Mouse (Mus musculus) c-Kit-negative CD71-positive TER-119-positive erythroid progenitor cells, embryonic 14.5 days (primary cell): ENCODE measurements around the gene Tmem54.
A peak's percentile ranks its signal among the peaks of the same experiment; 100 is the strongest.

Experiments
- DNase-seq: peaks from one replicate; pipeline ENCODE4 v3.0.0-alpha.2; 2013; ENCODE audit warnings: low read depth, low spot score

Tmem54 gene

DNA sequence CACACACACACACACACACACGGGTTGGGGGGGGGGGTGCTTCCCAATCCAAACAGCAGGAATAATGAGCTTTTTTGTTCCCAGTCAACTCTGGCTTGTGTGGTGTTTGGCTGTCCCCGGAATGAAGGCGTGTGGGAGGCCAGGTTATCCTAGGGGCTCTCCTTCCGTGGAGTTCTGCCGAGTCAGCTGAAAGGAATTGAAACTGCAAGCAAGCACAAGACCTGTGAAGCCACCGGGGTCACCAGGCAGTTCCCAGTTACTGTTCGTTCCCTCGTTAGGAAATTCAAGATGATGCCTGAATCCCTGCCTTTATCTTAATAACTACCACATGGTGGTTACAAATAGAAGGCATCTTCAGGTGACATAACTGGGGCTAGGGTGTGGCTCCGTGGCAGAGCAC, 24.0 kb downstream of the Tmem54 start:
- DNase-seq = no peak

DNA sequence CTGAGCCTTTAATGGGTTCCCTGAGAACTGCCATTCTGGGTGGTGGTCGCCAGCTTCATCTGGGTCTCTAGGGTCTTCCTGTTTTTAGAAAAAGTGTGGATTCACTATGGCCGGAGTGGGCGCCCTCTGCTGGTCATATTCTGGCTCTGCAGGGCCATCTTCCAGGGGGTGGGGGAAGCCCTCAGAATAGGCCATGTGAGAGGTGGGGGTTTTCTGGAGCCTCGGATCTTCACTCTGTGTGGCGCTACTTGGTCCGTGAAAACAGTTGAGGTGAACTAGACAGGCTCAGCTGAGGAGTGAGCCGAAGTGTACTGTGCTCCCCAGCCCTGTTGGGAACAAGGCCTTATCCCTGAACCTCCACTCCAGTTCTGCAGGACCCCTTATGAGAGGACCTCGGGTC, 24.8 kb downstream of the Tmem54 start:
- peak; percentile 25 for DNase-seq

GRCm38 (mm10) chr4:129130755-129131303, 25.5 kb downstream of the Tmem54 start:
- DNase-seq = no peak

DNA sequence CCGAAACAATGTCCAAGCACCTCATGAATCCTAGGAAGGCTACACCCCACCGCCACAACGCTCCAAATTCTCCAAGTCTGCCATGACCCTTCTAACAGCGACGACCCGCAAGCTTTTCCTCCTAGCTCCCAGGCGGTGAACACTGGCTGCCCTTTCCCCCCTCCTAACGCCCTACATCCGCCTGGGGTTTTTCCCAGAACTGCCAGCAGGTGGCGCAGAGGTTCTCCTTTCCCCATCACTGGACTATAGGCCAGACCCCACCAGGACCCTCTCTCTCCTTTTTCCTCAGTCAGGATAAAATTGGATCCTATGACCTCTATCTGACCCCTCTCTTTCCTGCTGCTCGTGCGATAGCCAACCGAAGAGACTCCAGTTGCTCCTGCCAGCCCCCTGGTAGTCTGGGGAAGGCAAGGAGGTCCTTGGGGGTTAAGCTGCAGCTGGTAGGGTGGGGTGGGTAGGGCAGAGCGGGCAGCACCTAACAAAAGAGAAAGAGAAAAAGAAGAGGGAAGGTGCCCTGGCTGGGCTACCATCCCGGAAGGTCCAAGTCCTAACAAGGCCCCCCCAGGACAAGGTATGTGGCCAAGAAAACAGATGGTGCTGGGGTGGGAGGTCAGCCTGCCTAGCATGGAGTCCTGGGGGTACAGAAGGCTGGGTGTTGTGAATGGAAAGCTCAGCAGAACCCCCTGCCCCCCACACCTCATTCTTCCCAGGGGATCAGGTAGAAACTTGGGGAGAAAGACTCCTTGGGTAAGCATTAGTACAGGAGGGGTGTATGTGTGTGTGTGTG, 29.6 kb downstream of the Tmem54 start:
- DNase-seq = peak; percentile 42

GRCm38 (mm10) chr4:129135637-129136036, 30.3 kb downstream of the Tmem54 start:
- no peak for DNase-seq

- no peak for DNase-seq
These were observed 30.8 kb downstream of the Tmem54 start for GRCm38 (mm10) chr4:129136189-129136578.

GRCm38 (mm10) chr4:129136579-129137391, 31.4 kb downstream of the Tmem54 start, which contains the start of gene Fndc5:
Gene Fndc5 (plus strand): TSS chr4:129136999.
- DNase-seq = no peak

DNA sequence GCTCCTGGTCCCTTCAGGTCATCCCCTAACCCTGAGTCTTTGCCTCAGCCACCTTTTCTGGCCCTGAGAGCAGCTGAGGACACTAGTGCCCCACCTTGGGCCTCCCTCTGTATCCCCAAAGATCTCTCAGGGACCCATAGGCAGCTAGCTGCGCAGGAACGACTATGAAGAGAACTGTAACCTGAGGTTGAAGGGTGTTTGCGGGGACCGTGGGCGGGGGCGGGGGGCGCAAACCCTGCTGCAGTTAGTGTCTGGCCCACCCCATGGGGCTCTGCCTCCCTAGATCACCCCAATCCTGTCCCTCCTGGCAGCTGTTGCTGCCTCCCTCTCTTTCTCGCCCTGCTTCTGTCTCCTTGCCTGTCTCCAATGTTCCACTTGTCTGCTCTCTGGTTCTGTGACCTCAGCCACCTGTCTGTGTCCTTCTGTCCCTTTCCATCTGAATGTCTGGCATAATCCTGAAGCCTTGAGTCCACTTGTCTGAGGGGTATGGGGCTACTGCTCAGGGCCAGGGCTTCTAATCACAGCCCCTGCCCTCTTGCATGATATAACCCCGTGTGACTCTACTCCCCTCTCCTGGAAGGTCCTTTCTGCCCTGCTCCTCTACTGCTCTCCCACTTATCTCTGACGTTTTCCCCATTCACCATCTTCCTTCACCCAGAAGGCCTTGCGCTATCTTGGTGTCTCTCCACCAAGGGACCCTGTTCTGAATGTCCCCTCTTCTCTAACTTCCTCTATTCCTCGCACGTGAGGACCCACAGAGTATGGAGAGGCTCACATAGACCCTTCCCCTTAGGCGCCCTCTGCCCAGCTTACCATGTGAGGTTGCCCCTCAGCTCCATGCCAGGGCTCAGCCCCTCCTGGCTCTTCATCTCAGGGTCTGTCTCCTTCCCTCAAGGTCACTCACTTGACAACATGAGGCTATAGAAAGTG, 32.3 kb downstream of the Tmem54 start:
- no peak for DNase-seq

GRCm38 (mm10) chr4:129139642-129140041, 34.3 kb downstream of the Tmem54 start:
- peak; percentile 56 for DNase-seq

- DNase-seq = peak; percentile 32
These were observed 35.5 kb downstream of the Tmem54 start for GRCm38 (mm10) chr4:129140808-129141207.

- DNase-seq = no peak
These were observed 36.5 kb downstream of the Tmem54 start for GRCm38 (mm10) chr4:129141560-129142438.

GRCm38 (mm10) chr4:129142439-129143045, 37.2 kb downstream of the Tmem54 start:
- no peak for DNase-seq

- no peak for DNase-seq
These were observed 38.2 kb downstream of the Tmem54 start for GRCm38 (mm10) chr4:129143509-129143908.

GRCm38 (mm10) chr4:129144401-129145367, 39.3 kb downstream of the Tmem54 start:
- DNase-seq = no peak

- DNase-seq = no peak
These were observed 40.1 kb downstream of the Tmem54 start for GRCm38 (mm10) chr4:129145411-129145810.

- no peak for DNase-seq
These were observed 40.6 kb downstream of the Tmem54 start for GRCm38 (mm10) chr4:129145943-129146342.

DNA sequence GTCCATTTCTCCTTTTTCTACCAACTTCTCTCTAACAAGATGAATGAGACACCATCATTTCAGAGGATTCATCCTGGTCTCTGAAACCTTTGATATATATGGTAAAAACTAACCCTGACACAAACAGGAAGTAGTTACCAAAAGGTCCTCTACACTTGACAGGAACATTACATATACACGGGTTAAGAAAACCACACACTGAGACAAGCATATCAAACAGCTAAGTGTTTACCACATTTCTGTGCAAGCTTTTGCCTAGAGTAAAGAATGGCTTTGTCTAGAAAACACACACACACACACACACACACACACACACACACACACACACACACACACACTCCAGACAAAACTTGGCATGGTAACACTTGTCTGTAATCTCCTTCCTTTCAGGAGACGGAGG, 41.0 kb downstream of the Tmem54 start:
- no peak for DNase-seq

GRCm38 (mm10) chr4:129147552-129148103, 42.3 kb downstream of the Tmem54 start:
- no peak for DNase-seq
